11 mouse cellular contexts compared by ENCODE assay signal in the genomic region with DNA sequence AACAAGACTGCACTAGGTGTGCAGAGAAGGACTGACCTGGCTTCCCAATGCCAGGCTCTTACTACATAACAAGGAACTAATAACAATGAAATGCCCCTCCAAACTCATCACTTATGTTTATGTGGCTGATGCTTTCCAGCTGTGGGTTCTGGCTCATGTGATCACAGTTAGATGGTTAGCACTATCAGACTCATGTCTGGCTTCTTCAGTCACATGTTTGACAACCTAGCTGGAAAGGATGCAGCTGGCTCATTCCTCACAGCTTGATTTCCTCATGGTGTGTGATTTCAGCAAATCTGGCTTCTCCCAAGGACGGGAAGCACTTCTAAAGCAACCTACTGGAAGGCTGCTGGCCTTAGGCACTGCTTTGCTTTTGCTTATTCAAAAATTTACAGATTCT. TPM values are rescaled to one million over a fixed set of nuclear protein-coding genes. Genes with fewer than 3 reads are reported as not detected.
DNase-seq lines count a peak whose midpoint lies in the region; ATAC-seq and TF ChIP-seq lines count a peak whose summit lies in the region.
"Had no signal": no experiment of that assay in that cellular context is flagged by ENCODE, and none has a peak within 500 bp of the region (broad histone marks: within the 10 kb centered on the region; RNA-seq: fewer than 3 reads in every experiment).

No protein-coding gene starts in this region.

- DNase-seq in limb, embryonic 10.5 days (ENCODE audit: low spot score), result no peak
- DNase-seq in heart, adult 2 months, result peak; percentile 55 to 65
- DNase-seq in kidney, adult 9 months, result peak; percentile 26
- peak; percentile 49 for DNase-seq in mesoderm, embryonic 11.5 days (ENCODE audit: low read depth, low spot score)
- DNase-seq in left cerebral cortex, postnatal 4 days, result no peak
- DNase-seq in layer of hippocampus, adult 11-12 months (ENCODE audit: low spot score), result no peak
- no peak for DNase-seq in cerebellum, adult 2 months

- intact Hi-C loops in heart, adult 2 months (cut with DNase I), result no loop called here
- intact Hi-C loops in left cerebral cortex, postnatal 4 days (cut with DNase I), result no loop called here

- H3K4me3 ChIP-seq in limb, embryonic 12.5 days (replicated peaks), result no peak overlapping the region
- no peak overlapping the region for H3K4me3 ChIP-seq in limb, embryonic 10.5 days
- H3K4me3 ChIP-seq in heart, adult 2 months, result no peak overlapping the region
- no peak overlapping the region for H3K4me3 ChIP-seq in cerebellum, adult 2 months (replicated peaks; ENCODE audit: insufficient read depth, low read depth, low read length)
- H3K4me3 ChIP-seq: myocyte had no signal

- no peak for TF ChIP-seq CTCF in heart, adult 2 months (IDR thresholded peaks at IDR 0.05)
- TF ChIP-seq CTCF in cerebellum, adult 2 months (IDR thresholded peaks at IDR 0.05; ENCODE audit: borderline replicate concordance, insufficient read depth, low read depth, low read length), result no peak

- H3K4me1 ChIP-seq in limb, embryonic 12.5 days (replicated peaks), result no peaks in the 10 kb centered on the region
- H3K4me1 ChIP-seq in limb, embryonic 10.5 days, result no peaks in the 10 kb centered on the region
- H3K4me1 ChIP-seq in heart, adult 2 months (ENCODE audit: control insufficient read depth, insufficient read depth, low read length), result peaks cover 1% of the 10 kb centered on the region
- H3K4me1 ChIP-seq in cerebellum, adult 2 months (ENCODE audit: control insufficient read depth, insufficient read depth, low read length), result no peaks in the 10 kb centered on the region

- H3K27ac ChIP-seq in limb, embryonic 12.5 days, result no peak overlapping the region
- H3K27ac ChIP-seq in limb, embryonic 10.5 days, result no peak overlapping the region
- H3K27ac ChIP-seq in heart, adult 2 months, result no peak overlapping the region
- H3K27ac ChIP-seq in cerebellum, adult 2 months (ENCODE audit: insufficient read depth, low read length), result no peak overlapping the region

- H3K9ac ChIP-seq in limb, embryonic 12.5 days (replicated peaks), result no peak overlapping the region
- no peak overlapping the region for H3K9ac ChIP-seq in heart, adult 2 months (ENCODE audit: low read depth, low read length)

- H3K9me3 ChIP-seq in limb, embryonic 12.5 days, result no peaks in the 10 kb centered on the region
- H3K9me3 ChIP-seq in limb, embryonic 10.5 days (replicated peaks), result no peaks in the 10 kb centered on the region
- H3K9me3 ChIP-seq: G1E had no signal

- WGBS in limb, embryonic 12.5 days, result 41% methylated on average over 1 of the region's 1 CpGs
- WGBS in limb, embryonic 10.5 days, result 64% methylated on average over 1 of the region's 1 CpGs
- WGBS in heart, adult 2 months, result 23% methylated on average over 1 of the region's 1 CpGs
- WGBS in cerebellum, adult 2 months, result 9% methylated on average over 1 of the region's 1 CpGs

- no peaks in the 10 kb centered on the region for H3K79me2 ChIP-seq in heart, adult 2 months (replicated peaks; ENCODE audit: control insufficient read depth, insufficient read depth, low read length)

- 0 out of 2 replicates have a peak, but pooled peaks have one; percentile 29 for TF ChIP-seq EP300 in heart, adult 2 months (IDR thresholded peaks at IDR 0.05; ENCODE audit: insufficient read depth, low read depth, low read length)

- no peak for TF ChIP-seq POLR2A in heart, adult 2 months (IDR thresholded peaks at IDR 0.05; ENCODE audit: insufficient read depth, low read depth, low read length)
- TF ChIP-seq POLR2A in cerebellum, adult 2 months (IDR thresholded peaks at IDR 0.05; ENCODE audit: borderline replicate concordance, insufficient read depth, low read length), result no peak

- H3K36me3 ChIP-seq in limb, embryonic 12.5 days, result no peaks in the 10 kb centered on the region
- H3K36me3 ChIP-seq in limb, embryonic 10.5 days, result no peaks in the 10 kb centered on the region
- H3K36me3 ChIP-seq in heart, adult 2 months (ENCODE audit: control insufficient read depth, insufficient read depth, low read length), result no peaks in the 10 kb centered on the region
- H3K36me3 ChIP-seq: G1E had no signal

- H3K27me3 ChIP-seq in limb, embryonic 12.5 days, result no peaks in the 10 kb centered on the region
- H3K27me3 ChIP-seq in limb, embryonic 10.5 days (ENCODE audit: low read depth, poor library complexity, severe bottlenecking), result no peaks in the 10 kb centered on the region
- H3K27me3 ChIP-seq in heart, adult 2 months (ENCODE audit: control insufficient read depth, insufficient read depth, low read length), result no peaks in the 10 kb centered on the region
- H3K27me3 ChIP-seq in cerebellum, adult 2 months (ENCODE audit: control insufficient read depth, insufficient read depth, low read length), result no peaks in the 10 kb centered on the region

- ATAC-seq in limb, embryonic 12.5 days (ENCODE audit: insufficient number of reproducible peaks, insufficient read depth, low FRiP score, low TSS enrichment, low read depth), result peak; percentile 63

- no peak overlapping the region for H3K4me2 ChIP-seq in limb, embryonic 12.5 days

RNA-seq across cellular contexts. Expression of gene Mmp8, which starts 12.8 kb away (rescaled TPM):
- 0.30 and 0.38 TPM in 2 replicates for polyA plus RNA-seq in limb, embryonic 12.5 days (2016; fragmentation: Nextera tagmentation; extraction: Ambion mirVana)
- polyA plus RNA-seq in limb, embryonic 10.5 days (2016; fragmentation: Nextera tagmentation; extraction: Ambion mirVana), result not detected in 2 replicates
- under 1 TPM; 0.09 to 0.23 TPM for total RNA-seq in heart, adult 2 months (2021)
- 0.12 and 0.16 TPM in 2 replicates for polyA plus RNA-seq in heart, adult 2 months (2012; rRNA removed)
- not detected for total RNA-seq in left cerebral cortex, postnatal 4 days (2021)
- 0.21 TPM in 1 of 2 replicates, not detected in the other for polyA plus RNA-seq in cerebellum, adult 2 months (2012; rRNA removed)
- total RNA-seq: left cerebral cortex, postnatal 14 days had no signal
- polyA plus RNA-seq: myocyte had no signal

RNA-seq across cellular contexts. Expression of gene Mmp27, which starts 25.7 kb away (rescaled TPM):
- polyA plus RNA-seq in limb, embryonic 12.5 days (2016; fragmentation: Nextera tagmentation; extraction: Ambion mirVana), result not detected in 2 replicates
- polyA plus RNA-seq in limb, embryonic 10.5 days (2016; fragmentation: Nextera tagmentation; extraction: Ambion mirVana), result not detected in 2 replicates
- total RNA-seq in heart, adult 2 months (2021), result under 1 TPM; 0.11 to 0.13 TPM
- polyA plus RNA-seq in heart, adult 2 months (2012; rRNA removed), result 0.15 and 0.21 TPM in 2 replicates
- total RNA-seq in left cerebral cortex, postnatal 4 days (2021), result not detected
- polyA plus RNA-seq in cerebellum, adult 2 months (2012; rRNA removed), result not detected in 2 replicates
- total RNA-seq: left cerebral cortex, postnatal 14 days had no signal
- polyA plus RNA-seq: G1E, myocyte had no signal

RNA-seq across cellular contexts. Expression of gene Mmp10, which starts 43.3 kb away (rescaled TPM):
- polyA plus RNA-seq in limb, embryonic 12.5 days (2016; fragmentation: Nextera tagmentation; extraction: Ambion mirVana), result not detected in 2 replicates
- polyA plus RNA-seq in limb, embryonic 10.5 days (2016; fragmentation: Nextera tagmentation; extraction: Ambion mirVana), result not detected in 2 replicates
- total RNA-seq in heart, adult 2 months (2021), result not detected
- polyA plus RNA-seq in heart, adult 2 months (2012; rRNA removed), result not detected in 2 replicates
- total RNA-seq in left cerebral cortex, postnatal 4 days (2021), result not detected
- not detected in 2 replicates for polyA plus RNA-seq in cerebellum, adult 2 months (2012; rRNA removed)
- total RNA-seq: left cerebral cortex, postnatal 14 days had no signal
- polyA plus RNA-seq: G1E had no signal

Comparison
In these comparisons a context has a peak if more than half of its experiments do, and no peak if none do; other contexts are left out.
1. DNase-seq: peak in heart, adult 2 months (2 of 2), kidney, adult 9 months (single experiment) and mesoderm, embryonic 11.5 days (single experiment); none in limb, embryonic 10.5 days (single experiment), left cerebral cortex, postnatal 4 days (single experiment), layer of hippocampus, adult 11-12 months (single experiment) and cerebellum, adult 2 months (0 of 2).